Mouse (Mus musculus): ENCODE measurements at regions not wholly inside any gene's neighbourhood (a gene's known extent, or its start where the extent isn't known, plus 50 kb on each side); places are given as distances from the start of the nearest gene placed in this dataset.
A peak's percentile ranks its signal among the peaks of the same experiment; 100 is the strongest.

GRCm38 (mm10) chr8:36304809-36305208 lies 539.2 kb downstream of the Gm19410 start:
- no peak for DNase-seq

- no peak for DNase-seq
These were observed 540.7 kb downstream of the Gm19410 start for GRCm38 (mm10) chr8:36306336-36306735.

- DNase-seq: no peak
These were observed 541.9 kb downstream of the Gm19410 start for GRCm38 (mm10) chr8:36307496-36307895.

- no peak for DNase-seq
These were observed 542.5 kb downstream of the Gm19410 start for GRCm38 (mm10) chr8:36308056-36308455.

- no peak for DNase-seq
These were observed 543.7 kb downstream of the Gm19410 start for GRCm38 (mm10) chr8:36309326-36309725.

GRCm38 (mm10) chr8:36309952-36310351 lies 544.4 kb downstream of the Gm19410 start:
- peak; percentile 24 to 32 for DNase-seq

- DNase-seq: no peak
These were observed 546.1 kb downstream of the Gm19410 start for GRCm38 (mm10) chr8:36311734-36312133.

GRCm38 (mm10) chr8:36312963-36313362 lies 547.4 kb downstream of the Gm19410 start:
- no peak for DNase-seq

- no peak for DNase-seq
These were observed 552.8 kb downstream of the Gm19410 start for GRCm38 (mm10) chr8:36318396-36318795.

- no peak for DNase-seq
These were observed 553.3 kb downstream of the Gm19410 start for GRCm38 (mm10) chr8:36318884-36319283.

- DNase-seq: no peak
These were observed 553.8 kb downstream of the Gm19410 start for GRCm38 (mm10) chr8:36319314-36319959.

GRCm38 (mm10) chr8:36322125-36322524 lies 556.5 kb downstream of the Gm19410 start:
- no peak for DNase-seq

GRCm38 (mm10) chr8:36322578-36322977 lies 557.0 kb downstream of the Gm19410 start:
- no peak for DNase-seq

- DNase-seq: no peak
These were observed 573.0 kb downstream of the Gm19410 start for GRCm38 (mm10) chr8:36338628-36339027.

- no peak for DNase-seq
These were observed 573.9 kb downstream of the Gm19410 start for GRCm38 (mm10) chr8:36339449-36339848.

GRCm38 (mm10) chr8:36340454-36340853 lies 574.9 kb downstream of the Gm19410 start:
- DNase-seq: peak; percentile 80 to 87

- no peak for DNase-seq
These were observed 576.4 kb downstream of the Gm19410 start for GRCm38 (mm10) chr8:36341965-36342364.

GRCm38 (mm10) chr8:36342650-36343049 lies 577.1 kb downstream of the Gm19410 start:
- DNase-seq: no peak

GRCm38 (mm10) chr8:36346682-36347324 lies 581.2 kb downstream of the Gm19410 start:
- peak; percentile 87 to 91 for DNase-seq

- no peak for DNase-seq
These were observed 582.5 kb downstream of the Gm19410 start for GRCm38 (mm10) chr8:36348067-36348466.

GRCm38 (mm10) chr8:36354926-36355325 lies 589.3 kb downstream of the Gm19410 start:
- no peak for DNase-seq

- DNase-seq: no peak
These were observed 593.4 kb downstream of the Gm19410 start for GRCm38 (mm10) chr8:36358998-36359397.

- peak; percentile 82 to 86 for DNase-seq
These were observed 595.7 kb downstream of the Gm19410 start for GRCm38 (mm10) chr8:36361255-36361654.

- DNase-seq: no peak
These were observed 596.2 kb downstream of the Gm19410 start for GRCm38 (mm10) chr8:36361818-36362217.

- no peak for DNase-seq
These were observed 597.7 kb downstream of the Gm19410 start for GRCm38 (mm10) chr8:36363291-36363690.
